Mouse (Mus musculus) stomach, adult 2 months (tissue): ENCODE results near the gene Hyal6. TPM values are rescaled to one million over a fixed set of nuclear protein-coding genes. Genes with fewer than 3 reads are reported as not detected.

Experiments
- polyA plus RNA-seq: library from polyadenylated mRNA; depleted of rRNA; stranded (reverse); fragments of >200 nt; gene quantifications from 2 replicates; pipeline ENCODE4 v1.2.3, GENCODE M21; 2012; rRNA removed

The Hyal6 gene
- polyA plus RNA-seq, result not detected in 2 replicates

GRCm38 (mm10) chr6:24732945-24733344 lies at the start of gene Hyal6:
Hyal6 (plus strand) TSS chr6:24733245.

GRCm38 (mm10) chr6:24748029-24748428 lies 15.0 kb downstream of the Hyal6 start, which contains the start of gene Hyal4:
Hyal4 (plus strand) TSS chr6:24748329.

GRCm38 (mm10) chr6:24790888-24791287 lies 57.8 kb downstream of the Hyal6 start, which contains the start of gene Spam1:
Spam1 (plus strand) TSS chr6:24791188.

Other genes starting within 250 kb of the Hyal6 start
- not detected in 2 replicates for gene Iqub, start 218.2 kb upstream of the Hyal6 start, polyA plus RNA-seq
- 0.31 and 0.33 TPM in 2 replicates for gene Ndufa5, start 205.2 kb upstream of the Hyal6 start, polyA plus RNA-seq
- 0.02 and 0.05 TPM in 2 replicates for gene Asb15, start 205.1 kb upstream of the Hyal6 start, polyA plus RNA-seq
- gene Lmod2, start 135.5 kb upstream of the Hyal6 start, polyA plus RNA-seq, result 0.26 and 0.91 TPM in 2 replicates
- gene Wasl, start 68.2 kb upstream of the Hyal6 start, polyA plus RNA-seq, result 65.9 and 107 TPM in 2 replicates
- gene Hyal4, start 15.1 kb downstream of the Hyal6 start, polyA plus RNA-seq, result 0.02 TPM in 1 of 2 replicates, not detected in the other
- not detected in 2 replicates for gene Spam1, start 57.9 kb downstream of the Hyal6 start, polyA plus RNA-seq
- not detected in 2 replicates for gene Hyal5, start 124.8 kb downstream of the Hyal6 start, polyA plus RNA-seq
- gene Tmem229a, start 223.1 kb downstream of the Hyal6 start, polyA plus RNA-seq, result 0.09 and 0.36 TPM in 2 replicates